Mouse (Mus musculus) forebrain, embryonic 14.5 days (tissue): ENCODE data around the gene Rpl18a. TPM values are rescaled to one million over a fixed set of nuclear protein-coding genes. Genes with fewer than 3 reads are reported as not detected.
"Not testable (repeated sequence)": the region's sequence is repeated elsewhere in the genome, so short reads cannot be mapped to it uniquely, and the experiment has no call there.

ENCODE experiments used
- ATAC-seq: fragments of 200-750 bp; cut with Nextera tagmentation; 2 replicates; pipeline ENCODE4 v1.8.0; 2017; ENCODE audit warnings: mild to moderate bottlenecking, moderate library complexity
- DNase-seq: peaks from one replicate; pipeline ENCODE4 v3.0.0-alpha.2; 2015; ENCODE audit warnings: low spot score
- H3K27ac ChIP-seq: fragments of 300-500 bp; sonication (generic); 2 replicates; pipeline ENCODE4 v1.5.1; 2014; ENCODE audit warnings: low read depth, mild to moderate bottlenecking, control low read depth, low read length, moderate library complexity
- H3K27me3 ChIP-seq: fragments of 300-500 bp; sonication (generic); replicated peaks from 2 replicates; pipeline ENCODE4 v1.6.1; 2014; ENCODE audit warnings: low read length, control low read depth, mixed read lengths; ENCODE audit not compliant: control insufficient read depth, insufficient read depth
- H3K36me3 ChIP-seq: fragments of 300-500 bp; sonication (generic); 2 replicates; pipeline ENCODE4 v1.6.1; 2014; ENCODE audit warnings: low read length, control low read depth; ENCODE audit not compliant: control insufficient read depth, insufficient read depth
- H3K4me1 ChIP-seq: fragments of 300-500 bp; sonication (generic); 2 replicates; pipeline ENCODE4 v1.6.1; 2014; ENCODE audit warnings: antibody characterized with exemption, low read length, control low read depth; ENCODE audit not compliant: control insufficient read depth, insufficient read depth
- H3K4me2 ChIP-seq: fragments of 300-500 bp; sonication (generic); 2 replicates; pipeline ENCODE4 v1.6.1; 2014; ENCODE audit warnings: mild to moderate bottlenecking, control low read depth, low read length
- H3K4me3 ChIP-seq: fragments of 300-500 bp; sonication (generic); 2 replicates; pipeline ENCODE4 v1.5.1; 2014; ENCODE audit warnings: low read depth, low read length, control low read depth
- H3K9ac ChIP-seq: fragments of 300-500 bp; sonication (generic); 2 replicates; pipeline ENCODE4 v1.6.1; 2014; ENCODE audit warnings: mild to moderate bottlenecking, low read length, control low read depth, moderate library complexity
- H3K9me3 ChIP-seq: fragments of 300-500 bp; sonication (generic); replicated peaks from 2 replicates; pipeline ENCODE4 v1.6.1; 2016; ENCODE audit warnings: low read length, control low read depth, mixed read lengths; ENCODE audit not compliant: control insufficient read depth
- WGBS: fragments of 180-500 bp; shearing (Covaris S2); extraction: QIAGEN DNeasy Blood & Tissue Kit; methylation state at CpG from one replicate; pipeline ENCODE4 v1.1.7; 2014; 5-methylcytosine and 5-hydroxymethylcytosine counted together
- polyA plus RNA-seq: library from polyadenylated mRNA; unstranded; fragments of >200 nt; fragmentation: Nextera tagmentation; extraction: Ambion mirVana; gene quantifications from 2 replicates; pipeline ENCODE4 v1.2.1, GENCODE M21; 2014

Rpl18a gene
- polyA plus RNA-seq, 1 experiment from 2014 or later: 4,258 TPM

- Histone ChIP-seq H3K4me1 (peaks cover 8% of the 10 kb centered on the region), H3K4me3 (peak overlapping the region; percentile 82), H3K27ac (peak overlapping the region; percentile 49), H3K27me3 (peaks cover 9% of the 10 kb centered on the region), H3K9ac (peak overlapping the region; percentile 75), H3K9me3 (no peaks in the 10 kb centered on the region), H3K4me2 (peak overlapping the region; percentile 90), H3K36me3 (peaks cover 34% of the 10 kb centered on the region)
- WGBS: under 1% methylated on average over 20 of the region's 20 CpGs
- DNase-seq (peak; percentile 88), ATAC-seq (peak; percentile 56)
Measured at GRCm38 (mm10) chr8:70897681-70898413, 635 bp upstream of the Rpl18a start.

- Histone ChIP-seq H3K27ac (peak overlapping the region; percentile 18; the same call in 1 of the 2 replicates), H3K4me2 (peak overlapping the region; percentile 93), H3K27me3 (peaks cover 23% of the 10 kb centered on the region), H3K4me1 (peaks cover 10% of the 10 kb centered on the region), H3K36me3 (peaks cover 35% of the 10 kb centered on the region), H3K9ac (peak overlapping the region; percentile 88), H3K9me3 (no peaks in the 10 kb centered on the region), H3K4me3 (peak overlapping the region; percentile 82)
- 4% methylated on average over 25 of the region's 25 CpGs for WGBS
- no peak for ATAC-seq
- no peak for DNase-seq
Measured at GRCm38 (mm10) chr8:70896316-70897020, 744 bp downstream of the Rpl18a start.

- Histone ChIP-seq H3K4me1 (peaks cover 10% of the 10 kb centered on the region), H3K9ac (peak overlapping the region; percentile 88; the same call in 1 of the 2 replicates), H3K36me3 (peaks cover 35% of the 10 kb centered on the region), H3K27me3 (peaks cover 31% of the 10 kb centered on the region), H3K4me2 (peak overlapping the region; percentile 93), H3K4me3 (peak overlapping the region; percentile 82; the same call in 1 of the 2 replicates)
- ATAC-seq, H3K9me3 ChIP-seq, H3K27ac ChIP-seq, DNase-seq: not testable (repeated sequence)
- 83% methylated on average over 23 of the region's 24 CpGs for WGBS
Measured at GRCm38 (mm10) chr8:70895571-70896259, 1.5 kb downstream of the Rpl18a start.

- H3K9me3 ChIP-seq: no peaks in the 10 kb centered on the region
- no peak overlapping the region for H3K4me3 ChIP-seq
- H3K27me3 ChIP-seq: peaks cover 35% of the 10 kb centered on the region
- no peak for ATAC-seq
- no peak overlapping the region for H3K27ac ChIP-seq
- WGBS: 86% methylated on average over 8 of the region's 8 CpGs
- no peak overlapping the region for H3K9ac ChIP-seq
- peaks cover 10% of the 10 kb centered on the region for H3K4me1 ChIP-seq
- H3K36me3 ChIP-seq: peaks cover 35% of the 10 kb centered on the region
- no peak for DNase-seq
- no peak overlapping the region for H3K4me2 ChIP-seq
Measured at GRCm38 (mm10) chr8:70894771-70895545, 2.3 kb downstream of the Rpl18a start.

- H3K27me3 ChIP-seq: peaks cover 35% of the 10 kb centered on the region
- no peak for ATAC-seq
Measured at GRCm38 (mm10) chr8:70894385-70894720, 2.9 kb downstream of the Rpl18a start.

GRCm38 (mm10) chr8:70893656-70894384 is 3.4 kb downstream of the Rpl18a start:
- H3K27me3 ChIP-seq: peaks cover 35% of the 10 kb centered on the region
- no peak overlapping the region for H3K27ac ChIP-seq
- ATAC-seq (no peak; the same call in 1 of the 2 replicates), DNase-seq (peak; percentile 89)
- peaks cover 10% of the 10 kb centered on the region for H3K4me1 ChIP-seq
- no peaks in the 10 kb centered on the region for H3K9me3 ChIP-seq
- WGBS: 26% methylated on average over 12 of the region's 12 CpGs
- no peak overlapping the region for H3K4me3 ChIP-seq
- no peak overlapping the region for H3K9ac ChIP-seq
- H3K36me3 ChIP-seq: peaks cover 35% of the 10 kb centered on the region
- H3K4me2 ChIP-seq: no peak overlapping the region

More at GRCm38 (mm10) chr8:70894385-70894720, 2.9 kb downstream of the Rpl18a start:
- Histone ChIP-seq H3K36me3 (peaks cover 35% of the 10 kb centered on the region), H3K4me3 (no peak overlapping the region), H3K9me3 (no peaks in the 10 kb centered on the region), H3K27ac (no peak overlapping the region), H3K4me1 (peaks cover 10% of the 10 kb centered on the region), H3K9ac (no peak overlapping the region), H3K4me2 (no peak overlapping the region)
- WGBS: 62% methylated on average over 2 of the region's 2 CpGs
- no peak for DNase-seq

- Histone ChIP-seq H3K27me3 (peaks cover 35% of the 10 kb centered on the region), H3K4me1 (peaks cover 7% of the 10 kb centered on the region), H3K4me2 (peak overlapping the region; percentile 28; the same call in 1 of the 2 replicates), H3K9me3 (no peaks in the 10 kb centered on the region), H3K27ac (no peak overlapping the region), H3K4me3 (peak overlapping the region; percentile 16; the same call in 1 of the 2 replicates), H3K9ac (no peak overlapping the region), H3K36me3 (peaks cover 35% of the 10 kb centered on the region)
- DNase-seq: no peak
- 33% methylated on average over 20 of the region's 20 CpGs for WGBS
- ATAC-seq: no peak
Measured at GRCm38 (mm10) chr8:70892896-70893655, 4.1 kb downstream of the Rpl18a start.
